Mouse (Mus musculus) CH12.LX (cell line): ENCODE data around the gene Bcl9l. TPM values are rescaled to one million over a fixed set of nuclear protein-coding genes. Genes with fewer than 3 reads are reported as not detected.

ENCODE experiments used
- DNase-seq: peaks from one replicate; pipeline ENCODE4 v3.0.0-alpha.2; 2013; ENCODE audit errors: extremely low read depth
- H3K27ac ChIP-seq: 2 replicates; pipeline ENCODE4 v1.5.1; 2012; ENCODE audit warnings: low read depth, mild to moderate bottlenecking, control low read depth, moderate library complexity; ENCODE audit not compliant: insufficient read depth
- H3K27me3 ChIP-seq: replicated peaks from 2 replicates; pipeline ENCODE3; 2012; ENCODE audit warnings: inconsistent platforms
- H3K36me3 ChIP-seq, 2 experiments: replicated peaks in 1 of 2; 2 replicates each; pipeline versions ENCODE3 to v1.6.1; 2012; ENCODE audit warnings: inconsistent platforms in 1 of 2, low read length in 1 of 2, mild to moderate bottlenecking in 1 of 2, mixed read lengths in 1 of 2, moderate library complexity in 1 of 2; ENCODE audit not compliant: control insufficient read depth in 1 of 2, insufficient read depth in 1 of 2
- H3K4me1 ChIP-seq, 2 experiments: 2 replicates each; pipeline ENCODE4 v1.6.1; 2012; ENCODE audit warnings: inconsistent platforms in 1 of 2, moderate library complexity in 1 of 2; ENCODE audit not compliant: insufficient read depth in 2 of 2, control insufficient read depth in 1 of 2
- H3K4me2 ChIP-seq: 2 replicates; pipeline ENCODE4 v1.6.1; 2012; ENCODE audit warnings: low read depth, mild to moderate bottlenecking, control low read depth; ENCODE audit not compliant: poor library complexity, insufficient read depth, severe bottlenecking
- H3K4me3 ChIP-seq, 3 experiments: fragments of 150-350 bp in 1 of 3; sonication (generic) in 1 of 3; replicated peaks in 1 of 3; 2 replicates each; pipeline versions ENCODE3 to v1.5.1; 2011 to 2012; ENCODE audit warnings: low read depth in 2 of 3, low read length in 2 of 3, mild to moderate bottlenecking in 2 of 3, moderate library complexity in 2 of 3, control low read depth in 1 of 3, improper control_type of control experiment in 1 of 3, inconsistent platforms in 1 of 3, mixed read lengths in 1 of 3; ENCODE audit not compliant: poor library complexity in 1 of 3
- H3K79me2 ChIP-seq: replicated peaks from 2 replicates; pipeline ENCODE4 v1.6.1; 2012; ENCODE audit warnings: mild to moderate bottlenecking, moderate library complexity; ENCODE audit not compliant: control insufficient read depth, poor library complexity, insufficient read depth, severe bottlenecking; ENCODE audit errors: extremely low read depth
- H3K9ac ChIP-seq: 2 replicates; pipeline ENCODE4 v1.6.1; 2012; ENCODE audit warnings: low read depth, mild to moderate bottlenecking, control low read depth, moderate library complexity; ENCODE audit not compliant: insufficient read depth
- H3K9me3 ChIP-seq: replicated peaks from 2 replicates; pipeline ENCODE3; 2012; ENCODE audit warnings: low read length, inconsistent platforms, mixed read lengths
- BHLHE40 ChIP-seq: IDR thresholded peaks from 2 replicates; pipeline ENCODE4 v1.6.1; 2011; ENCODE audit warnings: mild to moderate bottlenecking, low read depth, low read length, improper control_type of control experiment
- CHD1 ChIP-seq: IDR thresholded peaks from 2 replicates; pipeline ENCODE4 v1.6.1; 2012; ENCODE audit warnings: low read depth, low read length, improper control_type of control experiment, inconsistent platforms
- CHD2 ChIP-seq: IDR thresholded peaks from 2 replicates; pipeline ENCODE4 v1.6.1; 2011; ENCODE audit warnings: low read length, improper control_type of control experiment
- CTCF ChIP-seq, 2 experiments: IDR thresholded peaks in 1 of 2; conservative IDR thresholded peaks in 1 of 2; 2 replicates each; pipeline ENCODE4 v1.5.1; 2011 to 2012; ENCODE audit warnings: low read depth in 2 of 2, low read length in 2 of 2, improper control_type of control experiment in 1 of 2, inconsistent platforms in 1 of 2, mild to moderate bottlenecking in 1 of 2, moderate library complexity in 1 of 2
- E2F4 ChIP-seq: IDR thresholded peaks from 2 replicates; pipeline ENCODE4 v1.6.1; 2011; ENCODE audit warnings: low read depth, low read length, improper control_type of control experiment; ENCODE audit not compliant: insufficient replicate concordance
- ELF1 ChIP-seq: IDR thresholded peaks from 2 replicates; pipeline ENCODE4 v1.6.1; 2014; ENCODE audit warnings: low read depth, mild to moderate bottlenecking, inconsistent platforms, low read length, improper control_type of control experiment
- EP300 ChIP-seq: IDR thresholded peaks from 2 replicates; pipeline ENCODE4 v1.6.1; 2011; ENCODE audit warnings: low read length, improper control_type of control experiment
- ETS1 ChIP-seq: conservative IDR thresholded peaks from 2 replicates; pipeline ENCODE4 v1.6.1; 2012; ENCODE audit warnings: low read depth, mild to moderate bottlenecking, inconsistent platforms, low read length, improper control_type of control experiment, moderate library complexity
- GABPA ChIP-seq: IDR thresholded peaks from 2 replicates; pipeline ENCODE4 v1.6.1; 2012; ENCODE audit warnings: low read depth, low read length, improper control_type of control experiment, inconsistent platforms; ENCODE audit not compliant: insufficient replicate concordance
- IRF4 ChIP-seq: IDR thresholded peaks from 2 replicates; pipeline ENCODE4 v1.6.1; 2014; ENCODE audit warnings: low read depth, mild to moderate bottlenecking, inconsistent platforms, low read length, improper control_type of control experiment
- JUN ChIP-seq: IDR thresholded peaks from 2 replicates; pipeline ENCODE4 v1.6.1; 2011; ENCODE audit warnings: low read depth, mild to moderate bottlenecking, low read length, improper control_type of control experiment, moderate library complexity; ENCODE audit not compliant: insufficient read depth
- JUND ChIP-seq: conservative IDR thresholded peaks from 2 replicates; pipeline ENCODE4 v1.6.1; 2011; ENCODE audit warnings: low read depth, low read length, improper control_type of control experiment
- MAZ ChIP-seq: IDR thresholded peaks from 2 replicates; pipeline ENCODE4 v1.6.1; 2012; ENCODE audit warnings: low read depth, mild to moderate bottlenecking, inconsistent platforms, low read length, improper control_type of control experiment, moderate library complexity
- MXI1 ChIP-seq: IDR thresholded peaks from 2 replicates; pipeline ENCODE4 v1.6.1; 2011; ENCODE audit warnings: mild to moderate bottlenecking, low read depth, low read length, improper control_type of control experiment
- MYC ChIP-seq: IDR thresholded peaks from 2 replicates; pipeline ENCODE4 v1.6.1; 2011; ENCODE audit warnings: low read depth, mild to moderate bottlenecking, improper control_type of control experiment, low read length
- NRF1 ChIP-seq: IDR thresholded peaks from 2 replicates; pipeline ENCODE4 v1.6.1; 2014; ENCODE audit warnings: low read depth, mild to moderate bottlenecking, inconsistent platforms, low read length, improper control_type of control experiment, moderate library complexity
- POLR2A ChIP-seq: IDR thresholded peaks from 2 replicates; pipeline ENCODE4 v1.6.1; 2011; ENCODE audit warnings: low read depth, mild to moderate bottlenecking, improper control_type of control experiment, low read length
- POLR2AphosphoS2 ChIP-seq: IDR thresholded peaks from 2 replicates; pipeline ENCODE4 v1.6.1; 2011; ENCODE audit warnings: low read depth, low read length, improper control_type of control experiment
- RAD21 ChIP-seq: IDR thresholded peaks from 2 replicates; pipeline ENCODE4 v1.6.1; 2011; ENCODE audit warnings: low read depth, mild to moderate bottlenecking, low read length, improper control_type of control experiment, moderate library complexity
- RCOR1 ChIP-seq: conservative IDR thresholded peaks from 2 replicates; pipeline ENCODE4 v1.6.1; 2012; ENCODE audit warnings: low read depth, mild to moderate bottlenecking, inconsistent platforms, low read length, improper control_type of control experiment
- SIN3A ChIP-seq: IDR thresholded peaks from 2 replicates; pipeline ENCODE4 v1.6.1; 2012; ENCODE audit warnings: low read length, improper control_type of control experiment, inconsistent platforms
- TBP ChIP-seq: conservative IDR thresholded peaks from 2 replicates; pipeline ENCODE4 v1.6.1; 2011; ENCODE audit warnings: low read depth, low read length, improper control_type of control experiment
- UBTF ChIP-seq: IDR thresholded peaks from 2 replicates; pipeline ENCODE4 v1.6.1; 2012; ENCODE audit warnings: low read depth, mild to moderate bottlenecking, inconsistent platforms, low read length, improper control_type of control experiment, moderate library complexity
- USF1 ChIP-seq: IDR thresholded peaks from 2 replicates; pipeline ENCODE4 v1.6.1; 2014; ENCODE audit warnings: low read depth, mild to moderate bottlenecking, inconsistent platforms, low read length, improper control_type of control experiment
- ZKSCAN1 ChIP-seq: IDR thresholded peaks from 2 replicates; pipeline ENCODE4 v1.6.1; 2012; ENCODE audit warnings: low read depth, inconsistent platforms, low read length, improper control_type of control experiment, borderline replicate concordance
- ZNF384 ChIP-seq: IDR thresholded peaks from 2 replicates; pipeline ENCODE4 v1.6.1; 2012; ENCODE audit warnings: low read depth, low read length, improper control_type of control experiment, inconsistent platforms
- dilution Hi-C: fragments of 300-500 bp; cut with MboI; formaldehyde crosslinking; loops from 2 replicates; pipeline ENCODE4 v1.14.3; 2020; ENCODE audit warnings: low sequenced_read_pairs; ENCODE audit not compliant: extremely low pct_unique_long_range_greater_than_20kb, extremely low pct_ligation_motif_present
- in situ Hi-C: fragments of 300-500 bp; cut with MboI; formaldehyde crosslinking; loops from 3 replicates; pipeline ENCODE4 v1.14.3; 2019; ENCODE audit warnings: low sequenced_read_pairs, low pct_ligation_motif_present, low pct_unique_long_range_greater_than_20kb, mixed read lengths
- polyA plus RNA-seq: library from polyadenylated mRNA; unstranded; fragments of >175 nt; gene quantifications from 2 replicates; pipeline ENCODE4 v1.2.1, GENCODE M21; 2012; ENCODE audit warnings: low read depth; ENCODE audit not compliant: insufficient read length
- total RNA-seq, 2 experiments: library from RNA; depleted of rRNA; stranded (reverse); fragments of 300-350 nt in 1 of 2; fragments of >200 nt in 1 of 2; gene quantifications; 2 replicates each; pipeline ENCODE4 v1.2.3; 2012 to 2014

Gene Bcl9l
- total and polyA plus RNA-seq, 3 experiments = 0.67 to 7.5 (median 1.6) TPM

GRCm38 (mm10) chr9:44492631-44493461 lies 10.2 kb downstream of the Bcl9l start:
- Histone ChIP-seq H3K4me3 (no peak overlapping the region), H3K9me3 (no peaks in the 10 kb centered on the region), H3K27me3 (no peaks in the 10 kb centered on the region), H3K4me1 (peaks cover 50 to 97% of the 10 kb centered on the region in 2 experiments), H3K36me3 (peaks cover 0 to 22% of the 10 kb centered on the region in 2 experiments), H3K79me2 (no peaks in the 10 kb centered on the region), H3K27ac (no peak overlapping the region), H3K4me2 (peak overlapping the region; percentile 23), H3K9ac (no peak overlapping the region)
- dilution Hi-C loops = no loop called here
- in situ Hi-C loops = no loop called here
- TF ChIP-seq JUND (no peak), JUN (no peak), CTCF (conservative IDR thresholded peaks at IDR 0.05 in 1 of 2, IDR thresholded peaks at IDR 0.05 in 1 of 2; ENCODE audit: low read depth in 2 of 2, low read length in 2 of 2) (no peak), BHLHE40 (peak; percentile 99), GABPA (no peak), ETS1 (peak; percentile 60), RAD21 (no peak), POLR2A (no peak), CHD2 (peak; percentile 78), SIN3A (no peak), EP300 (peak; percentile 46; the same call in 1 of the 2 replicates), IRF4 (peak; percentile 27; the same call in 1 of the 2 replicates), RCOR1 (0 out of 2 replicates have a peak, but pooled peaks have one; percentile 39), E2F4 (no peak), UBTF (no peak), MAZ (no peak), ELF1 (peak; percentile 48; the same call in 1 of the 2 replicates)
- DNase-seq = peak; percentile 72

DNA sequence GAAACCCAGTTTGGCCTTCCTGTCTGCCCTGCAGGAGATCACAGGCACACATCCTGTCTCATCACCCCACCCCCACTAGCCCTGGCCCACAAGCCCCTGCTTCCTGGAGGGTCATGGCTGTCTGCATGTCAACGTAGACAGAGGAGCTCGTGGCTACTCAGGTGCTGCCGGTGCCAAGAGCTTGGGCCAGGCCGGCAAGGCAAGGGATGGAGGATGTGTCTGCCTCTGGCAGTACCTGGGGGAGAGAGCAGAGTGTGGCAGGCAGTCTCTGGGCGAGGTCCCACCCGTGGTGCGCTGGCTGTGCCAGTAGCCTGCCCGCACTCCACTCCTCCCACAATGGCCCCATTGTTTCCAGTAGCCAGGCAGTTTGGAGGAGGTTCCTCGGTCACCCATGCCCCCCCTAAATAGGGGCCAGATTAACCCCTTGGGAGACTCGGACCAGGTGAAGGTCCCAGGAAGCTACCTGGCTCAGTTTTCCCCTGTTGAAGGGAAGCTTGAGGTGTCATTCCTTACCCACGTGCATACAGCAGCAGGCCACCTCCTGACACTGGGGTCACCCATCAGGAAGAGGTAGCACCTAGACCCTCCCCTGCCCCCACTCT lies 11.7 kb downstream of the Bcl9l start:
- no peaks in the 10 kb centered on the region for H3K27me3 ChIP-seq
- TF ChIP-seq EP300 = no peak
- TF ChIP-seq E2F4 = no peak
- no peak for TF ChIP-seq USF1
- no peak for TF ChIP-seq IRF4
- TF ChIP-seq TBP = no peak
- TF ChIP-seq CHD2 = peak; percentile 36; the same call in 1 of the 2 replicates
- no peak for TF ChIP-seq POLR2AphosphoS2
- no peak for TF ChIP-seq NRF1
- no peak for TF ChIP-seq ZNF384
- TF ChIP-seq JUN = no peak
- TF ChIP-seq CHD1 = no peak
- no peak for TF ChIP-seq BHLHE40
- no peak for TF ChIP-seq MYC
- 0 out of 2 replicates have a peak, but pooled peaks have one; percentile 9 for TF ChIP-seq ELF1
- no peak for TF ChIP-seq ZKSCAN1
- no peak for TF ChIP-seq ETS1
- no peak for TF ChIP-seq MXI1
- TF ChIP-seq, all 38 proteins: peak for 2
- no peaks in the 10 kb centered on the region for H3K9me3 ChIP-seq
- H3K27ac ChIP-seq = peak overlapping the region; percentile 33
- H3K4me2 ChIP-seq = peak overlapping the region; percentile 63; the same call in 1 of the 2 replicates
- peaks cover 64 to 97% of the 10 kb centered on the region in 2 experiments for H3K4me1 ChIP-seq
- in situ Hi-C loops = no loop called here
- peak overlapping the region in 1 of 3 experiments; percentile 22 for H3K4me3 ChIP-seq
- H3K36me3 ChIP-seq = peaks cover 0 to 18% of the 10 kb centered on the region in 2 experiments
- 0 out of 2 replicates have a peak overlapping the region, but pooled peaks have one; percentile 28 for H3K9ac ChIP-seq
- dilution Hi-C loops = no loop called here
- no peak for DNase-seq
- H3K79me2 ChIP-seq = no peaks in the 10 kb centered on the region
